Mouse (Mus musculus) MEL (cell line): Measurements from ENCODE around the gene Cramp1l. TPM values are rescaled to one million over a fixed set of nuclear protein-coding genes. Genes with fewer than 3 reads are reported as not detected.

Experiments
- DNase-seq: peaks from one replicate; pipeline ENCODE4 v3.0.0; 2011; ENCODE audit warnings: low read depth, low spot score
- H3K27ac ChIP-seq: 2 replicates; pipeline ENCODE4 v1.5.1; 2012; ENCODE audit warnings: low read depth, mild to moderate bottlenecking, control low read depth, low read length, moderate library complexity; ENCODE audit not compliant: control insufficient read depth
- H3K27me3 ChIP-seq, 2 experiments: fragments of 150-350 bp in 1 of 2; sonication (generic) in 1 of 2; 2 replicates each; pipeline ENCODE4 v1.6.1; 2012; ENCODE audit warnings: low read length in 2 of 2, mild to moderate bottlenecking in 2 of 2, improper control_type of control experiment in 1 of 2, moderate library complexity in 1 of 2; ENCODE audit not compliant: insufficient read depth in 2 of 2, control insufficient read depth in 1 of 2
- H3K36me3 ChIP-seq, 2 experiments: 2 replicates each; pipeline ENCODE4 v1.6.1; 2012 to 2014; ENCODE audit warnings: low read length in 2 of 2, improper control_type of control experiment in 1 of 2, inconsistent platforms in 1 of 2, mild to moderate bottlenecking in 1 of 2; ENCODE audit not compliant: insufficient read depth in 2 of 2, control insufficient read depth in 1 of 2
- H3K4me1 ChIP-seq, 2 experiments: fragments of 150-350 bp in 1 of 2; sonication (generic) in 1 of 2; 2 replicates each; pipeline ENCODE4 v1.6.1; 2012; ENCODE audit warnings: low read length in 2 of 2, improper control_type of control experiment in 1 of 2, mild to moderate bottlenecking in 1 of 2; ENCODE audit not compliant: insufficient read depth in 2 of 2, control insufficient read depth in 1 of 2
- H3K4me3 ChIP-seq, 2 experiments: fragments of 150-350 bp in 1 of 2; sonication (generic) in 1 of 2; 2 replicates each; pipeline ENCODE4 v1.5.1; 2012; ENCODE audit warnings: low read depth in 2 of 2, low read length in 2 of 2, mild to moderate bottlenecking in 2 of 2, moderate library complexity in 2 of 2, control low read depth in 1 of 2, improper control_type of control experiment in 1 of 2; ENCODE audit not compliant: control insufficient read depth in 1 of 2, insufficient read depth in 1 of 2
- H3K79me2 ChIP-seq: 2 replicates; pipeline ENCODE4 v1.6.1; 2012; ENCODE audit warnings: mild to moderate bottlenecking, low read length, moderate library complexity; ENCODE audit not compliant: control insufficient read depth, poor library complexity, insufficient read depth
- H3K9ac ChIP-seq: 2 replicates; pipeline ENCODE4 v1.6.1; 2012; ENCODE audit warnings: low read depth, mild to moderate bottlenecking, control low read depth, low read length, moderate library complexity; ENCODE audit not compliant: control insufficient read depth, poor library complexity, severe bottlenecking
- H3K9me3 ChIP-seq: fragments of 150-350 bp; sonication (generic); replicated peaks from 2 replicates; pipeline ENCODE4 v1.6.1; 2012; ENCODE audit warnings: mild to moderate bottlenecking, low read length, improper control_type of control experiment, moderate library complexity; ENCODE audit not compliant: insufficient read depth
- BHLHE40 ChIP-seq: IDR thresholded peaks from 2 replicates; pipeline ENCODE4 v1.6.1; 2012; ENCODE audit warnings: low read depth, mild to moderate bottlenecking, inconsistent platforms, low read length, improper control_type of control experiment, borderline replicate concordance
- ELF1 ChIP-seq: IDR thresholded peaks from 2 replicates; pipeline ENCODE4 v1.6.1; 2014; ENCODE audit warnings: low read depth, mild to moderate bottlenecking, inconsistent platforms, low read length, improper control_type of control experiment, moderate library complexity
- EP300 ChIP-seq, 2 experiments: IDR thresholded peaks; 2 replicates each; pipeline ENCODE4 v1.6.1; 2011; ENCODE audit warnings: improper control_type of control experiment in 2 of 2, low read length in 2 of 2, low read depth in 1 of 2, mild to moderate bottlenecking in 1 of 2
- JUND ChIP-seq: IDR thresholded peaks from 2 replicates; pipeline ENCODE4 v1.6.1; 2011; ENCODE audit warnings: low read depth, mild to moderate bottlenecking, improper control_type of control experiment, low read length
- KAT2A ChIP-seq: conservative IDR thresholded peaks from 2 replicates; pipeline ENCODE4 v1.6.1; 2012; ENCODE audit warnings: low read depth, low read length, improper control_type of control experiment, inconsistent platforms
- MAFK ChIP-seq: IDR thresholded peaks from 2 replicates; pipeline ENCODE4 v1.6.1; 2011; ENCODE audit warnings: low read depth, mild to moderate bottlenecking, low read length, improper control_type of control experiment, borderline replicate concordance
- MAZ ChIP-seq: IDR thresholded peaks from 2 replicates; pipeline ENCODE4 v1.6.1; 2012; ENCODE audit warnings: low read depth, mild to moderate bottlenecking, inconsistent platforms, low read length, improper control_type of control experiment
- MYB ChIP-seq: IDR thresholded peaks from 2 replicates; pipeline ENCODE4 v1.6.1; 2011; ENCODE audit warnings: mild to moderate bottlenecking, low read depth, low read length, improper control_type of control experiment
- MYC ChIP-seq: IDR thresholded peaks from 2 replicates; pipeline ENCODE4 v1.6.1; 2011; ENCODE audit warnings: low read depth, mild to moderate bottlenecking, low read length, improper control_type of control experiment, moderate library complexity
- NRF1 ChIP-seq: IDR thresholded peaks from 2 replicates; pipeline ENCODE4 v1.6.1; 2014; ENCODE audit warnings: low read depth, mild to moderate bottlenecking, inconsistent platforms, low read length, improper control_type of control experiment, moderate library complexity; ENCODE audit not compliant: poor library complexity, insufficient read depth, severe bottlenecking
- POLR2AphosphoS2 ChIP-seq: IDR thresholded peaks from 2 replicates; pipeline ENCODE4 v1.6.1; 2011; ENCODE audit warnings: low read length, improper control_type of control experiment
- RAD21 ChIP-seq: IDR thresholded peaks from 2 replicates; pipeline ENCODE4 v1.6.1; 2011; ENCODE audit warnings: mild to moderate bottlenecking, low read depth, low read length, improper control_type of control experiment
- SMC3 ChIP-seq: IDR thresholded peaks from 2 replicates; pipeline ENCODE4 v1.6.1; 2011; ENCODE audit warnings: low read depth, low read length, improper control_type of control experiment
- UBTF ChIP-seq: IDR thresholded peaks from 2 replicates; pipeline ENCODE4 v1.6.1; 2012; ENCODE audit warnings: low read depth, mild to moderate bottlenecking, inconsistent platforms, low read length, improper control_type of control experiment, moderate library complexity, borderline replicate concordance; ENCODE audit not compliant: insufficient read depth
- USF1 ChIP-seq: IDR thresholded peaks from 2 replicates; pipeline ENCODE4 v1.6.1; 2014; ENCODE audit warnings: low read depth, mild to moderate bottlenecking, inconsistent platforms, low read length, improper control_type of control experiment, moderate library complexity
- USF2 ChIP-seq, 2 experiments: IDR thresholded peaks; 2 replicates each; pipeline ENCODE4 v1.6.1; 2011 to 2012; ENCODE audit warnings: improper control_type of control experiment in 2 of 2, low read length in 2 of 2, borderline replicate concordance in 1 of 2, inconsistent platforms in 1 of 2, low read depth in 1 of 2, mild to moderate bottlenecking in 1 of 2; ENCODE audit not compliant: insufficient read depth in 1 of 2
- ZKSCAN1 ChIP-seq: IDR thresholded peaks from 2 replicates; pipeline ENCODE4 v1.6.1; 2012; ENCODE audit warnings: low read depth, mild to moderate bottlenecking, inconsistent platforms, low read length, improper control_type of control experiment, moderate library complexity
- ZNF384 ChIP-seq: IDR thresholded peaks from 2 replicates; pipeline ENCODE4 v1.6.1; 2012; ENCODE audit warnings: low read depth, mild to moderate bottlenecking, inconsistent platforms, low read length, improper control_type of control experiment
- polyA plus RNA-seq, 2 experiments: library from polyadenylated mRNA; stranded (reverse) in 1 of 2; unstranded in 1 of 2; fragments of >175 nt in 1 of 2; fragments of >200 nt in 1 of 2; gene quantifications; 2 replicates each; pipeline versions ENCODE4 v1.2.1 to v1.2.4; 2012; ENCODE audit warnings: low replicate concordance in 2 of 2, low read depth in 1 of 2; ENCODE audit not compliant: insufficient read length in 2 of 2, insufficient read depth in 1 of 2, missing spikeins in 1 of 2
- total RNA-seq: library from RNA; depleted of rRNA; stranded (reverse); fragments of 300-350 nt; gene quantifications from 2 replicates; pipeline ENCODE4 v1.2.3, GENCODE M21; 2012

Gene Cramp1l
- total and polyA plus RNA-seq, 3 experiments: 2.4 to 5.1 TPM; not detected in 1

- H3K4me1 ChIP-seq: peaks cover 0 to 4% of the 10 kb centered on the region in 2 experiments
- H3K27me3 ChIP-seq: no peaks in the 10 kb centered on the region
- H3K79me2 ChIP-seq: peaks cover 29% of the 10 kb centered on the region
- peaks cover 0 to 7% of the 10 kb centered on the region in 2 experiments; a peak in 3 of 4 replicates for H3K36me3 ChIP-seq
- no peaks in the 10 kb centered on the region for H3K9me3 ChIP-seq
- no peak for DNase-seq
- no peak overlapping the region for H3K9ac ChIP-seq
- no peak overlapping the region for H3K4me3 ChIP-seq
- H3K27ac ChIP-seq: no peak overlapping the region
- no peak for TF ChIP-seq MYC
- no peak for TF ChIP-seq MAZ
- TF ChIP-seq ELF1: no peak
Observed at GRCm38 (mm10) chr17:24932431-24932830, 83.2 kb downstream of the Cramp1l start.

DNA sequence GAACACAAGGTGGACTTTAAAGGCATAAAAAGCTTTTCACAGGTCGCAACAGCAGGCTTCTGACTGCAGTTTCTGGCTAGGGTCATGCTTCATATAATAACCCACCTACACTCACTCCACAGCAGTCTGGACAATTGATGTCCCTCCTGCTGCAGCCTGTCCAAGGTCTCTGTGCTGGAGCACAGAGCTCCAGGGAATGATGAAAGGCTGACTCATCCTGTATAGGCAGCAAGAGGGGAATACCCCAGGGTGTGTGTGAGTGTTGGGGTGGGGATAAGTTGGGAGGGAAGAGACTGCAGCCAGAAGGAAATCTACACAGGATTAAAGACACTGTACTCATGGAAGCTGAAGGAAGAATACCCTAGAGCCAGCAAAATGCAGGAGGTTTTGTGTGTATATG, 86.1 kb downstream of the Cramp1l start:
- H3K79me2 ChIP-seq: peaks cover 14% of the 10 kb centered on the region
- no peak overlapping the region for H3K4me3 ChIP-seq

GRCm38 (mm10) chr17:24923246-24923645, 92.3 kb downstream of the Cramp1l start:
- no peak for DNase-seq
- H3K27me3 ChIP-seq: no peaks in the 10 kb centered on the region
- H3K36me3 ChIP-seq: peaks cover 0 to 4% of the 10 kb centered on the region in 2 experiments; a peak in 2 of 4 replicates
- no peaks in the 10 kb centered on the region for H3K9me3 ChIP-seq
- TF ChIP-seq EP300 (IDR thresholded peaks at IDR 0.05; ENCODE audit: low read depth in 1 of 2, low read length in 2 of 2): no peak
- TF ChIP-seq RAD21: no peak
- TF ChIP-seq BHLHE40: no peak
- no peak for TF ChIP-seq POLR2AphosphoS2
- no peak for TF ChIP-seq NRF1
- TF ChIP-seq USF1: no peak
- TF ChIP-seq MYC: no peak
- no peak for TF ChIP-seq USF2 (IDR thresholded peaks at IDR 0.05; ENCODE audit: borderline replicate concordance in 1 of 2, insufficient read depth in 1 of 2, low read depth in 1 of 2, low read length in 2 of 2)
- no peak for TF ChIP-seq UBTF
- no peak for TF ChIP-seq ZNF384
- TF ChIP-seq MAFK: no peak
- no peak for TF ChIP-seq MYB
- no peak for TF ChIP-seq ELF1
- no peak for TF ChIP-seq JUND
- no peak overlapping the region for H3K9ac ChIP-seq
- H3K4me1 ChIP-seq: no peaks in the 10 kb centered on the region
- no peak overlapping the region for H3K4me3 ChIP-seq
- no peaks in the 10 kb centered on the region for H3K79me2 ChIP-seq
- no peak overlapping the region for H3K27ac ChIP-seq

More for the DNA sequence above, 86.1 kb downstream of the Cramp1l start:
- no peak overlapping the region for H3K27ac ChIP-seq
- no peak overlapping the region for H3K9ac ChIP-seq
- no peak for DNase-seq
- H3K4me1 ChIP-seq: peaks cover 0 to 4% of the 10 kb centered on the region in 2 experiments
- no peaks in the 10 kb centered on the region for H3K27me3 ChIP-seq
- peaks cover 0 to 7% of the 10 kb centered on the region in 2 experiments for H3K36me3 ChIP-seq
- no peaks in the 10 kb centered on the region for H3K9me3 ChIP-seq
- TF ChIP-seq KAT2A (no peak), SMC3 (no peak), MAZ (no peak), MAFK (no peak), ZKSCAN1 (no peak), MYB (no peak), NRF1 (no peak)
